Mouse (Mus musculus) forelimb bud, embryonic 11.5 days (tissue): ENCODE measurements around the gene St6galnac3.

Source experiments
- DNase-seq: peaks from one replicate; pipeline ENCODE4 v3.0.0-alpha.2; 2012; ENCODE audit warnings: low read depth, low spot score

St6galnac3 gene

GRCm38 (mm10) chr3:153733364-153734159 is 8.6 kb upstream of the St6galnac3 start:
- DNase-seq, result no peak

GRCm38 (mm10) chr3:153732749-153733148 is 7.8 kb upstream of the St6galnac3 start:
- DNase-seq, result no peak

GRCm38 (mm10) chr3:153732035-153732434 is 7.1 kb upstream of the St6galnac3 start:
- DNase-seq, result no peak

GRCm38 (mm10) chr3:153728577-153728976 is 3.6 kb upstream of the St6galnac3 start:
- DNase-seq, result no peak

GRCm38 (mm10) chr3:153723467-153724079 is 1.4 kb downstream of the St6galnac3 start:
- no peak for DNase-seq

GRCm38 (mm10) chr3:153721525-153721924 is 3.4 kb downstream of the St6galnac3 start:
- DNase-seq, result no peak

- DNase-seq, result no peak
Measured at GRCm38 (mm10) chr3:153720922-153721321, 4.1 kb downstream of the St6galnac3 start.

- DNase-seq, result no peak
Measured at GRCm38 (mm10) chr3:153720296-153720695, 4.7 kb downstream of the St6galnac3 start.

GRCm38 (mm10) chr3:153719256-153719970 is 5.6 kb downstream of the St6galnac3 start:
- DNase-seq, result no peak

GRCm38 (mm10) chr3:153718724-153719123 is 6.2 kb downstream of the St6galnac3 start:
- DNase-seq, result no peak

- DNase-seq, result no peak
Measured at GRCm38 (mm10) chr3:153717742-153718141, 7.2 kb downstream of the St6galnac3 start.

- DNase-seq, result peak; percentile 68
Measured at GRCm38 (mm10) chr3:153715646-153716045, 9.3 kb downstream of the St6galnac3 start.

GRCm38 (mm10) chr3:153710545-153710944 is 14.4 kb downstream of the St6galnac3 start:
- no peak for DNase-seq

- no peak for DNase-seq
Measured at GRCm38 (mm10) chr3:153707687-153708086, 17.3 kb downstream of the St6galnac3 start.

- no peak for DNase-seq
Measured at GRCm38 (mm10) chr3:153706901-153707300, 18.1 kb downstream of the St6galnac3 start.

GRCm38 (mm10) chr3:153701752-153702740 is 22.9 kb downstream of the St6galnac3 start:
- DNase-seq, result peak; percentile 76

GRCm38 (mm10) chr3:153701172-153701571 is 23.8 kb downstream of the St6galnac3 start:
- DNase-seq, result no peak

- no peak for DNase-seq
Measured at GRCm38 (mm10) chr3:153699086-153699485, 25.9 kb downstream of the St6galnac3 start.

- no peak for DNase-seq
Measured at GRCm38 (mm10) chr3:153692978-153693377, 32.0 kb downstream of the St6galnac3 start.

- no peak for DNase-seq
Measured at GRCm38 (mm10) chr3:153692206-153692813, 32.7 kb downstream of the St6galnac3 start.

GRCm38 (mm10) chr3:153691537-153691936 is 33.4 kb downstream of the St6galnac3 start:
- no peak for DNase-seq
